Mouse (Mus musculus) frontal cortex, adult 2 months (tissue): ENCODE measurements around the gene Fam171a2. TPM values are rescaled to one million over a fixed set of nuclear protein-coding genes. Genes with fewer than 3 reads are reported as not detected.

Source experiments
- DNase-seq, 2 experiments: peaks; one replicate each; pipeline ENCODE4 v3.0.0; 2022; ENCODE audit warnings: low spot score in 1 of 2; ENCODE audit errors: extremely low spot score in 1 of 2
- polyA plus RNA-seq: library from polyadenylated mRNA; depleted of rRNA; stranded (reverse); fragments of >200 nt; gene quantifications from 2 replicates; pipeline ENCODE4 v1.2.3, GENCODE M21; 2012; rRNA removed

Fam171a2 gene
- polyA plus RNA-seq: 69.6 and 70.0 TPM in 2 replicates

- peak in 1 of 2 experiments; percentile 86 for DNase-seq
Observed at GRCm38 (mm10) chr11:102447497-102447896, at the start of gene Fam171a2. Gene Fam171a2, minus strand, starts transcription at chr11:102447682.

GRCm38 (mm10) chr11:102496732-102497131 lies 49.2 kb upstream of the Fam171a2 start:
- DNase-seq: no peak

GRCm38 (mm10) chr11:102496206-102496605 lies 48.7 kb upstream of the Fam171a2 start:
- no peak for DNase-seq

- no peak for DNase-seq
Observed at GRCm38 (mm10) chr11:102495742-102496141, 48.3 kb upstream of the Fam171a2 start.

GRCm38 (mm10) chr11:102495114-102495513 lies 47.6 kb upstream of the Fam171a2 start:
- DNase-seq: no peak

- DNase-seq: no peak
Observed at GRCm38 (mm10) chr11:102494063-102494650, 46.7 kb upstream of the Fam171a2 start.

GRCm38 (mm10) chr11:102493241-102493640 lies 45.8 kb upstream of the Fam171a2 start:
- no peak for DNase-seq

- DNase-seq: no peak
Observed at GRCm38 (mm10) chr11:102487901-102488300, 40.4 kb upstream of the Fam171a2 start.

- peak in 1 of 2 experiments; percentile 78 for DNase-seq
Observed at GRCm38 (mm10) chr11:102486733-102487386, 39.4 kb upstream of the Fam171a2 start.

GRCm38 (mm10) chr11:102481779-102482178 lies 34.3 kb upstream of the Fam171a2 start:
- DNase-seq: peak in 1 of 2 experiments; percentile 23

- no peak for DNase-seq
Observed at GRCm38 (mm10) chr11:102480897-102481296, 33.4 kb upstream of the Fam171a2 start.

- DNase-seq: no peak
Observed at GRCm38 (mm10) chr11:102480111-102480510, 32.6 kb upstream of the Fam171a2 start.

- DNase-seq: no peak
Observed at GRCm38 (mm10) chr11:102479581-102479980, 32.1 kb upstream of the Fam171a2 start.

- DNase-seq: no peak
Observed at GRCm38 (mm10) chr11:102478671-102479070, 31.2 kb upstream of the Fam171a2 start.

- no peak for DNase-seq
Observed at GRCm38 (mm10) chr11:102475027-102475426, 27.5 kb upstream of the Fam171a2 start.

GRCm38 (mm10) chr11:102469648-102470357 lies 22.3 kb upstream of the Fam171a2 start, which contains the start of gene Itga2b:
Gene Itga2b, minus strand, starts transcription at chr11:102470122.
- DNase-seq: no peak

- peak; percentile 81 to 94 for DNase-seq
Observed at GRCm38 (mm10) chr11:102467041-102467631, 19.7 kb upstream of the Fam171a2 start.

- DNase-seq: peak in 1 of 2 experiments; percentile 81
Observed at GRCm38 (mm10) chr11:102465713-102466436, 18.4 kb upstream of the Fam171a2 start.

GRCm38 (mm10) chr11:102464901-102465300 lies 17.4 kb upstream of the Fam171a2 start:
- no peak for DNase-seq

- no peak for DNase-seq
Observed at GRCm38 (mm10) chr11:102461764-102462163, 14.3 kb upstream of the Fam171a2 start.
